Mouse (Mus musculus) liver, postnatal 0 days (tissue): ENCODE results near the gene Vamp1.

Source experiments
- CTCF ChIP-seq: sonication (generic); IDR thresholded peaks from 2 replicates; pipeline ENCODE4 v1.5.1; 2016; ENCODE audit warnings: antibody characterized with exemption, low read depth
- EP300 ChIP-seq: IDR thresholded peaks from 2 replicates; pipeline ENCODE4 v1.6.1; 2016; ENCODE audit warnings: antibody characterized with exemption, low read depth, mild to moderate bottlenecking

DNA sequence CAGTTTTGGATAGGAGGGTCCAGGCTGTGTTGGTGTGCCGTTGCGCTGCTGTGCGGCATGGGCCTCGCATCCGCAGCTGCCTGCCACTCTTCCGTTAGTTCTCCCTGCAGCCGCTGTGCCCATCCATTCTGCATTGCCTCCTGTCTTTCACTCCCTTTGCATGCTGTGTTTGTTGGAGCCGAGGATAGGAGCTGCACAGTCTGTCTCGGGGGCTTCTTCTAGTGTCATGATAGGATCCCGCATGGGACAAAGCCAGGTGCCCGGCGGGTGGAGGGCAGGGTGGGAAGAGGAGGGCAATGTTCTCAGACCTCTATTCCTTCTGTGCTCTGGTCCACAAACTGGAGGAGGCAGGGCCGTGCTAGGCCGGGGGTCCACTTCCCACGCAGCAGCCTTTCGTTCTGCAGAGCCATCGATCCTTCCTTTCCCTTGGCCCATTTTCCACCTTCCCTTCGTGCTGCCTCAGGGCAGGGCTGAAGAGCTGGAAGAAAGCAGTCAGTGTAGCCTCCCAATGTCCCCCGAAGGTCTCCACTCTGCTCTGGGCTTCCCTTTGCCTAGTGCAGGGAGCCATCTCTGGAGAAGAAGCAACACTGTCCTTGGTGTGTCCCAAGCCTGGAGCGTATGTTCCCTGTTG lies 5.9 kb downstream of the Vamp1 start:
- TF ChIP-seq CTCF (no peak), EP300 (no peak)
